ENCODE assay signal across 8 mouse cellular contexts in genomic region chr8:126944781-126945691, GRCm38 (mm10). TPM values are rescaled to one million over a fixed set of nuclear protein-coding genes. Genes with fewer than 3 reads are reported as not detected.
A peak's percentile ranks its signal among the peaks of the same experiment; 100 is the strongest.
DNase-seq lines count a peak whose midpoint lies in the region; ATAC-seq and TF ChIP-seq lines count a peak whose summit lies in the region.

No protein-coding gene starts in this region.

- no peaks in the 10 kb centered on the region for H3K27me3 ChIP-seq in lung, embryonic 14.5 days (ENCODE audit: insufficient read depth, low read length)
- no peaks in the 10 kb centered on the region for H3K27me3 ChIP-seq in forebrain, embryonic 10.5 days (ENCODE audit: poor library complexity, severe bottlenecking)
- no peaks in the 10 kb centered on the region for H3K27me3 ChIP-seq in limb, embryonic 12.5 days
- H3K27me3 ChIP-seq in stomach, embryonic 16.5 days (ENCODE audit: control insufficient read depth, insufficient read depth, low read length) = no peaks in the 10 kb centered on the region

- H3K36me3 ChIP-seq in lung, embryonic 14.5 days (ENCODE audit: insufficient read depth) = peaks cover 21% of the 10 kb centered on the region
- peaks cover 60% of the 10 kb centered on the region for H3K36me3 ChIP-seq in forebrain, embryonic 10.5 days (replicated peaks)
- peaks cover 30% of the 10 kb centered on the region for H3K36me3 ChIP-seq in limb, embryonic 12.5 days
- no peaks in the 10 kb centered on the region for H3K36me3 ChIP-seq in stomach, embryonic 16.5 days (ENCODE audit: control insufficient read depth, insufficient read depth, low read length)

- no peak for TF ChIP-seq CTCF in lung, embryonic 14.5 days (IDR thresholded peaks at IDR 0.05; ENCODE audit: low read depth)

- peak; percentile 69 for ATAC-seq in lung, embryonic 14.5 days (ENCODE audit: insufficient read depth)
- ATAC-seq in inflammation-experienced regulatory T-cells, adult 6 months = peak; percentile 42
- ATAC-seq in limb, embryonic 12.5 days (ENCODE audit: insufficient number of reproducible peaks, insufficient read depth, low FRiP score, low TSS enrichment, low read depth) = peak; percentile 77
- peak; percentile 9; the same call in 1 of the 2 replicates for ATAC-seq in monocyte, adult 5-6 weeks (replicated peaks; ENCODE audit: insufficient number of reproducible peaks, low FRiP score, low TSS enrichment, poor library complexity, severe bottlenecking)
- ATAC-seq in stomach, embryonic 16.5 days (ENCODE audit: insufficient read depth, low FRiP score) = peak; percentile 77

- peak; percentile 73 for DNase-seq in lung, embryonic 14.5 days
- DNase-seq in lung, postnatal 25 days (ENCODE audit: low spot score) = no peak
- peak; percentile 28 for DNase-seq in c-Kit-negative CD71-positive TER-119-positive erythroid progenitor cells, embryonic 14.5 days (ENCODE audit: low read depth, low spot score)
- peak; percentile 53 for DNase-seq in forebrain, embryonic 10.5 days (ENCODE audit: extremely low spot score, low spot score)

- H3K27ac ChIP-seq in lung, embryonic 14.5 days (ENCODE audit: low read depth) = peak overlapping the region; percentile 87
- peak overlapping the region; percentile 94 for H3K27ac ChIP-seq in forebrain, embryonic 10.5 days
- peak overlapping the region; percentile 93 for H3K27ac ChIP-seq in limb, embryonic 12.5 days
- H3K27ac ChIP-seq in stomach, embryonic 16.5 days (ENCODE audit: low read length) = peak overlapping the region; percentile 85

- peak overlapping the region; percentile 93 for H3K9ac ChIP-seq in lung, embryonic 14.5 days
- peak overlapping the region; percentile 94 for H3K9ac ChIP-seq in limb, embryonic 12.5 days (replicated peaks)
- H3K9ac ChIP-seq in stomach, embryonic 16.5 days (ENCODE audit: low read length) = peak overlapping the region; percentile 96

- peak overlapping the region; percentile 70 for H3K4me2 ChIP-seq in lung, embryonic 14.5 days
- H3K4me2 ChIP-seq in limb, embryonic 12.5 days = peak overlapping the region; percentile 92
- H3K4me2 ChIP-seq in stomach, embryonic 16.5 days (ENCODE audit: low read depth, low read length) = peak overlapping the region; percentile 82

- H3K4me3 ChIP-seq in lung, embryonic 14.5 days (ENCODE audit: low read depth, low read length) = peak overlapping the region; percentile 85
- peak overlapping the region; percentile 68 for H3K4me3 ChIP-seq in forebrain, embryonic 10.5 days
- H3K4me3 ChIP-seq in limb, embryonic 12.5 days (replicated peaks) = peak overlapping the region; percentile 94
- peak overlapping the region; percentile 83 for H3K4me3 ChIP-seq in stomach, embryonic 16.5 days (replicated peaks; ENCODE audit: low read length)

- peaks cover 5% of the 10 kb centered on the region; the same call in 1 of the 2 replicates for H3K4me1 ChIP-seq in lung, embryonic 14.5 days (ENCODE audit: insufficient read depth)
- peaks cover 22% of the 10 kb centered on the region for H3K4me1 ChIP-seq in forebrain, embryonic 10.5 days
- peaks cover 16% of the 10 kb centered on the region for H3K4me1 ChIP-seq in limb, embryonic 12.5 days (replicated peaks)
- H3K4me1 ChIP-seq in stomach, embryonic 16.5 days (ENCODE audit: control insufficient read depth, insufficient read depth, low read length) = peaks cover 16% of the 10 kb centered on the region

- no peaks in the 10 kb centered on the region for H3K9me3 ChIP-seq in lung, embryonic 14.5 days (ENCODE audit: low read depth, low read length)
- H3K9me3 ChIP-seq in forebrain, embryonic 10.5 days = no peaks in the 10 kb centered on the region
- no peaks in the 10 kb centered on the region for H3K9me3 ChIP-seq in limb, embryonic 12.5 days
- H3K9me3 ChIP-seq in stomach, embryonic 16.5 days (replicated peaks; ENCODE audit: control insufficient read depth, low read length) = no peaks in the 10 kb centered on the region

- WGBS in lung, embryonic 14.5 days = under 1% methylated on average over 46 of the region's 46 CpGs
- under 1% methylated on average over 46 of the region's 46 CpGs for WGBS in forebrain, embryonic 10.5 days
- under 1% methylated on average over 46 of the region's 46 CpGs for WGBS in limb, embryonic 12.5 days
- WGBS in stomach, embryonic 16.5 days = under 1% methylated on average over 46 of the region's 46 CpGs

RNA-seq across cellular contexts. Expression of gene Tomm20, which starts 0.6 kb away (rescaled TPM):
- polyA plus RNA-seq in lung, embryonic 14.5 days (2014; fragmentation: Nextera tagmentation; extraction: Ambion mirVana) = 215 and 218 TPM in 2 replicates
- 294 and 298 TPM in 2 replicates for polyA plus RNA-seq in forebrain, embryonic 10.5 days (2016; fragmentation: Nextera tagmentation; extraction: Ambion mirVana)
- 10 to 100 TPM; 36.5 to 96.0 (median 72.6) TPM for polyA plus RNA-seq in inflammation-experienced regulatory T-cells, adult 6 months (2017; shearing (Covaris generic))
- 217 and 222 TPM in 2 replicates for polyA plus RNA-seq in limb, embryonic 12.5 days (2016; fragmentation: Nextera tagmentation; extraction: Ambion mirVana)
- 100 to 160 TPM (median 138 TPM) in 3 replicates for total RNA-seq in monocyte, adult 5-6 weeks (2017)
- polyA plus RNA-seq in stomach, embryonic 16.5 days (2015; fragmentation: Nextera tagmentation; extraction: Ambion mirVana) = 170 and 206 TPM in 2 replicates

RNA-seq across cellular contexts. Expression of gene Rbm34, which starts 25.8 kb away (rescaled TPM):
- polyA plus RNA-seq in lung, embryonic 14.5 days (2014; fragmentation: Nextera tagmentation; extraction: Ambion mirVana) = 25.0 and 26.6 TPM in 2 replicates
- polyA plus RNA-seq in forebrain, embryonic 10.5 days (2016; fragmentation: Nextera tagmentation; extraction: Ambion mirVana) = 26.1 and 26.5 TPM in 2 replicates
- 10 to 100 TPM; 16.8 to 19.7 (median 17.4) TPM for polyA plus RNA-seq in inflammation-experienced regulatory T-cells, adult 6 months (2017; shearing (Covaris generic))
- 35.6 TPM in 2 replicates for polyA plus RNA-seq in limb, embryonic 12.5 days (2016; fragmentation: Nextera tagmentation; extraction: Ambion mirVana)
- total RNA-seq in monocyte, adult 5-6 weeks (2017) = 42.1 to 45.2 TPM (median 44.1 TPM) in 3 replicates
- polyA plus RNA-seq in stomach, embryonic 16.5 days (2015; fragmentation: Nextera tagmentation; extraction: Ambion mirVana) = 13.4 and 17.8 TPM in 2 replicates

Comparison
In these comparisons a context has a peak if more than half of its experiments do, and no peak if none do; other contexts are left out.
1. ATAC-seq: peak in every context shown above with its lines; median percentile 77 in limb, embryonic 12.5 days; 77 in stomach, embryonic 16.5 days; 69 in lung, embryonic 14.5 days; 42 in inflammation-experienced regulatory T-cells, adult 6 months; 9 in monocyte, adult 5-6 weeks.